Mouse (Mus musculus) midbrain, embryonic 12.5 days (tissue): ENCODE measurements around the gene Hoxb6. TPM values are rescaled to one million over a fixed set of nuclear protein-coding genes. Genes with fewer than 3 reads are reported as not detected.

Experiments
- ATAC-seq: fragments of 200-750 bp; cut with Nextera tagmentation; 2 replicates; pipeline ENCODE4 v1.8.0; 2017; ENCODE audit warnings: low read depth, moderate TSS enrichment, moderate library complexity; ENCODE audit not compliant: low FRiP score
- H3K27ac ChIP-seq: fragments of 300-500 bp; sonication (generic); replicated peaks from 2 replicates; pipeline ENCODE4 v1.5.1; 2016; ENCODE audit warnings: mild to moderate bottlenecking
- H3K27me3 ChIP-seq: fragments of 300-500 bp; sonication (generic); 2 replicates; pipeline ENCODE4 v1.6.1; 2016; ENCODE audit warnings: mild to moderate bottlenecking
- H3K36me3 ChIP-seq: fragments of 300-500 bp; sonication (generic); 2 replicates; pipeline ENCODE4 v1.6.1; 2016
- H3K4me1 ChIP-seq: fragments of 300-500 bp; sonication (generic); 2 replicates; pipeline ENCODE4 v1.6.1; 2016
- H3K4me2 ChIP-seq: fragments of 300-500 bp; sonication (generic); replicated peaks from 2 replicates; pipeline ENCODE4 v1.6.1; 2016; ENCODE audit warnings: mild to moderate bottlenecking, moderate library complexity
- H3K4me3 ChIP-seq: fragments of 300-500 bp; sonication (generic); 2 replicates; pipeline ENCODE4 v1.5.1; 2016; ENCODE audit warnings: mild to moderate bottlenecking
- H3K9ac ChIP-seq: fragments of 300-500 bp; sonication (generic); replicated peaks from 2 replicates; pipeline ENCODE4 v1.6.1; 2016; ENCODE audit warnings: mild to moderate bottlenecking, moderate library complexity
- H3K9me3 ChIP-seq: fragments of 300-500 bp; sonication (generic); 2 replicates; pipeline ENCODE4 v1.6.1; 2016; ENCODE audit warnings: mild to moderate bottlenecking
- WGBS: fragments of 180-500 bp; shearing (Covaris S2); methylation state at CpG from one replicate; pipeline ENCODE4 v1.1.7; 2016; 5-methylcytosine and 5-hydroxymethylcytosine counted together
- microRNA counts: library from miRNA; unstranded; fragments of <30 nt; microRNA quantifications from one replicate; lab custom pipeline; 2017
- microRNA-seq: library from miRNA; unstranded; fragments of <30 nt; microRNA quantifications from one replicate; pipeline ENCODE4, GENCODE M21; 2017
- polyA plus RNA-seq: library from polyadenylated mRNA; unstranded; fragments of >200 nt; fragmentation: Nextera tagmentation; extraction: Ambion mirVana; gene quantifications from 2 replicates; pipeline ENCODE4 v1.2.1, GENCODE M21; 2016

Gene Hoxb6
- polyA plus RNA-seq, 1 experiment from 2014 or later, result not detected

- H3K4me2 ChIP-seq, result no peak overlapping the region
- 1% methylated on average over 14 of the region's 14 CpGs for WGBS
- H3K9me3 ChIP-seq, result no peaks in the 10 kb centered on the region
- no peak overlapping the region for H3K4me3 ChIP-seq
- H3K9ac ChIP-seq, result no peak overlapping the region
- no peaks in the 10 kb centered on the region for H3K36me3 ChIP-seq
- no peak overlapping the region for H3K27ac ChIP-seq
- peaks cover 14% of the 10 kb centered on the region for H3K4me1 ChIP-seq
- no peak for ATAC-seq
- peaks cover 95% of the 10 kb centered on the region for H3K27me3 ChIP-seq
These were observed 57.4 kb downstream of the Hoxb6 start for GRCm38 (mm10) chr11:96349491-96350340.

- H3K9me3 ChIP-seq, result no peaks in the 10 kb centered on the region
- no peak within 1 kb of the TSS for H3K27ac ChIP-seq
- peaks cover 95% of the 10 kb centered on the region for H3K27me3 ChIP-seq
- ATAC-seq, result no peak
- no peak within 1 kb of the TSS for H3K9ac ChIP-seq
- WGBS, result 4% methylated on average over 2 of the region's 2 CpGs
- no peak within 1 kb of the TSS for H3K4me2 ChIP-seq
- peaks cover 14% of the 10 kb centered on the region for H3K4me1 ChIP-seq
- H3K4me3 ChIP-seq, result no peak within 1 kb of the TSS
- no peaks in the 10 kb centered on the region for H3K36me3 ChIP-seq
These were observed 58.0 kb downstream of the Hoxb6 start, which contains the start of gene Hoxb2 for GRCm38 (mm10) chr11:96350341-96350624. Hoxb2 (plus strand) TSS chr11:96350525.

GRCm38 (mm10) chr11:96350791-96351190 is 58.5 kb downstream of the Hoxb6 start:
- H3K27me3 ChIP-seq, result peaks cover 91% of the 10 kb centered on the region
- H3K36me3 ChIP-seq, result no peaks in the 10 kb centered on the region
- no peak overlapping the region for H3K4me3 ChIP-seq
- no peak overlapping the region for H3K27ac ChIP-seq
- WGBS, result 3% methylated on average over 2 of the region's 2 CpGs
- H3K4me1 ChIP-seq, result peaks cover 9% of the 10 kb centered on the region
- ATAC-seq, result no peak
- H3K9me3 ChIP-seq, result no peaks in the 10 kb centered on the region
- no peak overlapping the region for H3K4me2 ChIP-seq
- H3K9ac ChIP-seq, result no peak overlapping the region

MicroRNA genes within 50 kb of the gene (microRNA counts, 519-probe panel; counts per million panel counts)
- not detected for microRNA mmu-miR-10a (lab: Ali Mortazavi, UCI)
- microRNA mmu-miR-196a (lab: Ali Mortazavi, UCI), result not detected

Small RNA genes lying within 50 kb of the gene (microRNA-seq; reads per million reads assigned to microRNA genes)
- gene Mir10a, result 108 reads per million, percentile 51 among the genes with 10 or more reads in this experiment
- gene Mir196a-1, result not detected

Other genes starting within 250 kb of the Hoxb6 start
- gene Ube2z, start 227.1 kb upstream of the Hoxb6 start, polyA plus RNA-seq, result 36.1 and 42.1 TPM in 2 replicates
- gene Atp5g1, start 216.8 kb upstream of the Hoxb6 start, polyA plus RNA-seq, result 364 and 367 TPM in 2 replicates
- gene Calcoco2, start 180.5 kb upstream of the Hoxb6 start, polyA plus RNA-seq, result not detected in 2 replicates
- gene Ttll6, start 158.7 kb upstream of the Hoxb6 start, polyA plus RNA-seq, result not detected in 2 replicates
- not detected in 2 replicates for gene Hoxb13, start 98.2 kb upstream of the Hoxb6 start, polyA plus RNA-seq
- gene Hoxb9, start 21.0 kb upstream of the Hoxb6 start, polyA plus RNA-seq, result not detected in 2 replicates
- gene Hoxb8, start 10.6 kb upstream of the Hoxb6 start, polyA plus RNA-seq, result not detected in 2 replicates
- gene Hoxb7, start 5.9 kb upstream of the Hoxb6 start, polyA plus RNA-seq, result not detected in 2 replicates
- not detected in 2 replicates for gene Hoxb5, start 10.9 kb downstream of the Hoxb6 start, polyA plus RNA-seq
- not detected in 2 replicates for gene Hoxb4, start 25.8 kb downstream of the Hoxb6 start, polyA plus RNA-seq
- not detected in 2 replicates for gene Hoxb3, start 30.9 kb downstream of the Hoxb6 start, polyA plus RNA-seq
- gene Hoxb2, start 58.0 kb downstream of the Hoxb6 start, polyA plus RNA-seq, result 0.15 and 0.38 TPM in 2 replicates
- gene Hoxb1, start 73.3 kb downstream of the Hoxb6 start, polyA plus RNA-seq, result not detected in 2 replicates
- 1.7 and 2.0 TPM in 2 replicates for gene Skap1, start 172.1 kb downstream of the Hoxb6 start, polyA plus RNA-seq